Mouse (Mus musculus): ENCODE measurements around the gene Zfp366. TPM values are rescaled to one million over a fixed set of nuclear protein-coding genes. Genes with fewer than 3 reads are reported as not detected.

Zfp366 gene
- polyA plus RNA-seq, 1 experiment: 0.01 TPM

DNA sequence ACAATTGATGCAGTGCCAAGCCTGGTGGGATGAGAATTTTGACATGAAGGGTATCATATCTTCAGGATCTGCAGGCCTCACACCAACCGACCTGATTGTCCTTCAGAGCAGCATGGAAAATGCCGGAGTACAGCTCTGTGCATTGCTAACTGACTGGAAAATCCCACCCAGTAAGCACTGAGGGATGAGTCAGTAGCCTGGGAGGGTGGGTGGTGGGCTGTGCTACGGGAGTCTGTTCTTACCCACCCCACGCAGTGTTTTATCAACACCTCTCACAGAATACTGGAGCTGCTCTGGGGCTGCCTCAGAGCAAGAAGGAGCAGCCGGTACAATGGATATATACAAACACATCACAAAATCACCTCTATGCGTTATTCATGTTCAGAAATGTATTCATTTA, 79.9 kb downstream of the Zfp366 start:
- no peak overlapping the region for H3K4me3 ChIP-seq
- H3K4me2 ChIP-seq (ENCODE audit: low read depth): no peak overlapping the region
- TF ChIP-seq POLR2AphosphoS2 (IDR thresholded peaks at IDR 0.05; ENCODE audit: insufficient read length, low read depth) (no peak), USF1 (IDR thresholded peaks at IDR 0.05; ENCODE audit: low read depth) (no peak), MYOD1 (IDR thresholded peaks at IDR 0.05; ENCODE audit: control insufficient read depth in 1 of 3, insufficient read length in 2 of 3, low read depth in 2 of 3) (no peak), REST (IDR thresholded peaks at IDR 0.05; ENCODE audit: insufficient read depth, insufficient read length) (no peak), MYOG (IDR thresholded peaks at IDR 0.05; ENCODE audit: control insufficient read depth in 1 of 3, insufficient read depth in 1 of 3, insufficient read length in 2 of 3, low read depth in 2 of 3) (no peak), CEBPB (IDR thresholded peaks at IDR 0.05; ENCODE audit: insufficient read depth, poor library complexity, severe bottlenecking) (no peak), POLR2A (IDR thresholded peaks at IDR 0.05; ENCODE audit: insufficient read length, low read depth) (no peak), SRF (IDR thresholded peaks at IDR 0.05; ENCODE audit: control insufficient read depth, insufficient read length, low read depth) (no peak), E2F4 (IDR thresholded peaks at IDR 0.05; ENCODE audit: insufficient read depth) (no peak)
- no peaks in the 10 kb centered on the region for H3K79me2 ChIP-seq (ENCODE audit: control insufficient read depth, insufficient read depth)
- H3K36me3 ChIP-seq (ENCODE audit: control insufficient read depth, insufficient read depth): no peaks in the 10 kb centered on the region
- no peak overlapping the region for H3ac ChIP-seq (ENCODE audit: control insufficient read depth, insufficient read length)
- H3K27me3 ChIP-seq (ENCODE audit: control insufficient read depth, insufficient read depth, insufficient read length): no peaks in the 10 kb centered on the region

DNA sequence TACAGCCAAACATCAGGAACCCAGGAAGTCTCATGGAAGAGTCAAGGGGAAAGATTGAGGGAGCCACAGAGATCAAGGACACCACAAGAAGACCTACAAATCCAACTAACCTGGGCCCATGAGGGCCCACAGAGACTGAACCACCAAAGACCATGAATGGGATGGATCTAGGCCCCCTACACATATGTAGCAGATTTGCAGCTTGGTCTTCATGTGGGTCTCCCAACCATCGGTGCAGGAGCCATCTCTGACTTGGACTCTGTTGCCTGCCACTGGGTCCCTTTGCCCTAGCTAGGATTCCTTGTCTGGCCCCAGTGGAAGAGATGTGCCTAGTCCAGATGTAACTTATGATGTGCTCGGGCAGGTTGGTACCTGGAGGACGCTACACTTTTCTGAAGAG, 87.4 kb downstream of the Zfp366 start:
- Histone ChIP-seq H3K36me3 (ENCODE audit: control insufficient read depth, insufficient read depth) (no peaks in the 10 kb centered on the region), H3K4me3 (no peak overlapping the region), H3K27me3 (ENCODE audit: control insufficient read depth, insufficient read depth, insufficient read length) (no peaks in the 10 kb centered on the region), H3K4me2 (ENCODE audit: low read depth) (no peak overlapping the region), H3ac (ENCODE audit: control insufficient read depth, insufficient read length) (no peak overlapping the region), H3K79me2 (ENCODE audit: control insufficient read depth, insufficient read depth) (no peaks in the 10 kb centered on the region)
- TF ChIP-seq USF1 (IDR thresholded peaks at IDR 0.05; ENCODE audit: low read depth): no peak
- TF ChIP-seq CEBPB (IDR thresholded peaks at IDR 0.05; ENCODE audit: insufficient read depth, poor library complexity, severe bottlenecking): no peak
- TF ChIP-seq TCF12 (IDR thresholded peaks at IDR 0.05; ENCODE audit: insufficient read depth, poor library complexity, severe bottlenecking): no peak
- no peak for TF ChIP-seq POLR2A (IDR thresholded peaks at IDR 0.05; ENCODE audit: insufficient read length, low read depth)
- TF ChIP-seq E2F4 (IDR thresholded peaks at IDR 0.05; ENCODE audit: insufficient read depth): no peak
- no peak for TF ChIP-seq MAX (IDR thresholded peaks at IDR 0.05; ENCODE audit: low read depth)

DNA sequence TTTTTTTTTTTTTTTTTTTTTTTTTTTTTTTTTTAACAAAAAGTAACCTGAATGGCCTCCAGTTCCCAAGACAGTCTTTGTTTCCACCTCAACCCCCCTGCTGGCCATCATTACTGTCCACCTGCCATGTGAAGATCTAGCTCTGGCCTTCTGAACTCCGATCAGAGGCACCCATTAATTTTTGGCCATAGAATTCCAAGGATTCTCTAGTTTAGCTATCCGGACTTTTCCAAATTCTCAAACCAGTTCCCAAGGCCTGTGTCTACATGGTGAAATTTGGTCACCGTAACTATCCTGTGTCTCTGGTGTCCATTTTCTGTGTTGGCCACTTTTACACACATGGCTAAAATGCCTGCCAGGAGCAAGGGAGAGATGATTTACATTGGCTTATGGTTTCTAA, 92.9 kb downstream of the Zfp366 start:
- H3K36me3 ChIP-seq (ENCODE audit: control insufficient read depth, insufficient read depth): no peaks in the 10 kb centered on the region
- no peak overlapping the region for H3K4me3 ChIP-seq
- H3K27me3 ChIP-seq (ENCODE audit: control insufficient read depth, insufficient read depth, insufficient read length): no peaks in the 10 kb centered on the region
- TF ChIP-seq MYOD1 (IDR thresholded peaks at IDR 0.05; ENCODE audit: control insufficient read depth in 1 of 3, insufficient read length in 2 of 3, low read depth in 2 of 3) (no peak), USF1 (IDR thresholded peaks at IDR 0.05; ENCODE audit: low read depth) (no peak), TCF12 (IDR thresholded peaks at IDR 0.05; ENCODE audit: insufficient read depth, poor library complexity, severe bottlenecking) (no peak), POLR2AphosphoS2 (IDR thresholded peaks at IDR 0.05; ENCODE audit: insufficient read length, low read depth) (no peak), MYOG (IDR thresholded peaks at IDR 0.05; ENCODE audit: control insufficient read depth in 1 of 3, insufficient read depth in 1 of 3, insufficient read length in 2 of 3, low read depth in 2 of 3) (no peak), MAX (IDR thresholded peaks at IDR 0.05; ENCODE audit: low read depth) (no peak), E2F4 (IDR thresholded peaks at IDR 0.05; ENCODE audit: insufficient read depth) (no peak), POLR2A (IDR thresholded peaks at IDR 0.05; ENCODE audit: insufficient read length, low read depth) (no peak), CEBPB (IDR thresholded peaks at IDR 0.05; ENCODE audit: insufficient read depth, poor library complexity, severe bottlenecking) (no peak), SRF (IDR thresholded peaks at IDR 0.05; ENCODE audit: control insufficient read depth, insufficient read length, low read depth) (no peak), TCF3 (IDR thresholded peaks at IDR 0.05; ENCODE audit: insufficient read length, low read depth) (no peak), REST (IDR thresholded peaks at IDR 0.05; ENCODE audit: insufficient read depth, insufficient read length) (no peak)
- no peak overlapping the region for H3K4me2 ChIP-seq (ENCODE audit: low read depth)
- H3K79me2 ChIP-seq (ENCODE audit: control insufficient read depth, insufficient read depth): no peaks in the 10 kb centered on the region
- no peak overlapping the region for H3ac ChIP-seq (ENCODE audit: control insufficient read depth, insufficient read length)

DNA sequence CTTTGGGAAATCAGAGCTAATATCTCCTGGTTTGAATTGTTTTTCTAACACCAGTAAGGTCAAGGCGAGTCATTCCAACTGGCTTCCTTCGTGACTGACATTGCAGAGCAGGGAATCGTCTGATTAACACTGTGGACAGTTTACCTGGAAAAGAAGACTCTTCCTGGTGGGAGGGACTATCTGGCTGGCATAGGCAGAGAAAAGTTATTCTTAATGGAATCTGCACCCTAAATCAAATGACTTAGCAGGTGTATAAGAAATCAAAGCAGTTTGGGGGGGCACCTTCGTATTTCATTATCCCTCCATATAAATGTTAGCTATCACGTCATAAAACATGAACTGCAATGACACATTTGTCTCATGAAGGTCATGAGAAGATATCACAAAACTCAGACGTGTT, 93.9 kb downstream of the Zfp366 start:
- Histone ChIP-seq H3K79me2 (ENCODE audit: control insufficient read depth, insufficient read depth) (no peaks in the 10 kb centered on the region), H3K4me3 (no peak overlapping the region), H3ac (ENCODE audit: control insufficient read depth, insufficient read length) (no peak overlapping the region), H3K36me3 (ENCODE audit: control insufficient read depth, insufficient read depth) (no peaks in the 10 kb centered on the region), H3K27me3 (ENCODE audit: control insufficient read depth, insufficient read depth, insufficient read length) (no peaks in the 10 kb centered on the region), H3K4me2 (ENCODE audit: low read depth) (no peak overlapping the region)
- TF ChIP-seq E2F4 (IDR thresholded peaks at IDR 0.05; ENCODE audit: insufficient read depth) (no peak), POLR2A (IDR thresholded peaks at IDR 0.05; ENCODE audit: insufficient read length, low read depth) (no peak), MAX (IDR thresholded peaks at IDR 0.05; ENCODE audit: low read depth) (no peak), TCF12 (IDR thresholded peaks at IDR 0.05; ENCODE audit: insufficient read depth, poor library complexity, severe bottlenecking) (no peak), REST (IDR thresholded peaks at IDR 0.05; ENCODE audit: insufficient read depth, insufficient read length) (no peak), USF1 (IDR thresholded peaks at IDR 0.05; ENCODE audit: low read depth) (no peak), TCF3 (IDR thresholded peaks at IDR 0.05; ENCODE audit: insufficient read length, low read depth) (no peak), POLR2AphosphoS2 (IDR thresholded peaks at IDR 0.05; ENCODE audit: insufficient read length, low read depth) (no peak), MYOG (IDR thresholded peaks at IDR 0.05; ENCODE audit: control insufficient read depth in 1 of 3, insufficient read depth in 1 of 3, insufficient read length in 2 of 3, low read depth in 2 of 3) (no peak)

DNA sequence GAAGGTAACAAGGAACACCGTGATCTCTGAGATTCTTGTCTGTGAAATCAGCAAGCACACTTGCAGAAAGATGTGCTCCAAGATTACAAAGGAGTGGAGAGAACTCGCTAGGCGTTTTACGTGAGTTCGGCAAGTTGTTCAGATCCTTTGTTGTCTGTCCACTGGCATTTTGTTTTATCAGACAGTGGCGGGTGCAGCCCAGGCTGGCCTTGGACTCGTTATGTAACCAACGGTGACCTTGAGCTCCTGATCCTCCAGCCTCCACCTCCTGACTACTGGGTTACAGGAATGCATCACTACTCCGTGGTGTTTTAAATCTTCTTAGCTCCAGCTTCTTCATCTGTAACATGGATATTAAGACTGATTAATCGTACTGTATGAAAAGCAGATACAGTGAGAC, 94.7 kb downstream of the Zfp366 start:
- no peaks in the 10 kb centered on the region for H3K27me3 ChIP-seq (ENCODE audit: control insufficient read depth, insufficient read depth, insufficient read length)
- H3K36me3 ChIP-seq (ENCODE audit: control insufficient read depth, insufficient read depth): no peaks in the 10 kb centered on the region
- H3K79me2 ChIP-seq (ENCODE audit: control insufficient read depth, insufficient read depth): no peaks in the 10 kb centered on the region
- TF ChIP-seq E2F4 (IDR thresholded peaks at IDR 0.05; ENCODE audit: insufficient read depth) (no peak), SRF (IDR thresholded peaks at IDR 0.05; ENCODE audit: control insufficient read depth, insufficient read length, low read depth) (no peak), REST (IDR thresholded peaks at IDR 0.05; ENCODE audit: insufficient read depth, insufficient read length) (no peak), CEBPB (IDR thresholded peaks at IDR 0.05; ENCODE audit: insufficient read depth, poor library complexity, severe bottlenecking) (no peak), MAX (IDR thresholded peaks at IDR 0.05; ENCODE audit: low read depth) (no peak), TCF3 (IDR thresholded peaks at IDR 0.05; ENCODE audit: insufficient read length, low read depth) (no peak), USF1 (IDR thresholded peaks at IDR 0.05; ENCODE audit: low read depth) (no peak), MYOG (IDR thresholded peaks at IDR 0.05; ENCODE audit: control insufficient read depth in 1 of 3, insufficient read depth in 1 of 3, insufficient read length in 2 of 3, low read depth in 2 of 3) (no peak), TCF12 (IDR thresholded peaks at IDR 0.05; ENCODE audit: insufficient read depth, poor library complexity, severe bottlenecking) (no peak), MYOD1 (IDR thresholded peaks at IDR 0.05; ENCODE audit: control insufficient read depth in 1 of 3, insufficient read length in 2 of 3, low read depth in 2 of 3) (no peak), POLR2AphosphoS2 (IDR thresholded peaks at IDR 0.05; ENCODE audit: insufficient read length, low read depth) (no peak), POLR2A (IDR thresholded peaks at IDR 0.05; ENCODE audit: insufficient read length, low read depth) (no peak)
- H3K4me2 ChIP-seq (ENCODE audit: low read depth): no peak overlapping the region
- no peak overlapping the region for H3ac ChIP-seq (ENCODE audit: control insufficient read depth, insufficient read length)
- H3K4me3 ChIP-seq: no peak overlapping the region
